Mouse (Mus musculus) ES-E14 (cell line): Measurements from ENCODE around the gene Wipf1. TPM values are rescaled to one million over a fixed set of nuclear protein-coding genes. Genes with fewer than 3 reads are reported as not detected.
A peak's percentile ranks its signal among the peaks of the same experiment; 100 is the strongest.

Experiments used
- DNase-seq: peaks from one replicate; pipeline ENCODE4 v3.0.0-alpha.2; 2013; ENCODE audit warnings: low read depth, low spot score
- H3K27ac ChIP-seq: 2 replicates; pipeline ENCODE4 v1.5.1; 2012; ENCODE audit warnings: low read depth, mild to moderate bottlenecking, low read length, moderate library complexity, mixed read lengths; ENCODE audit not compliant: poor library complexity, insufficient read depth, severe bottlenecking
- H3K36me3 ChIP-seq: 2 replicates; pipeline ENCODE4 v1.6.1; 2012; ENCODE audit warnings: mild to moderate bottlenecking, low read length, moderate library complexity, mixed read lengths; ENCODE audit not compliant: control insufficient read depth, poor library complexity, insufficient read depth, severe bottlenecking
- H3K4me1 ChIP-seq, 2 experiments: fragments of 150-350 bp in 1 of 2; sonication (generic) in 1 of 2; 2 replicates each; pipeline ENCODE4 v1.6.1; 2012; ENCODE audit warnings: low read length in 2 of 2, mild to moderate bottlenecking in 1 of 2, mixed read lengths in 1 of 2; ENCODE audit not compliant: control insufficient read depth in 2 of 2, insufficient read depth in 2 of 2, poor library complexity in 1 of 2
- H3K4me3 ChIP-seq, 2 experiments: fragments of 150-350 bp in 1 of 2; sonication (generic) in 1 of 2; 2 replicates each; pipeline ENCODE4 v1.5.1; 2012; ENCODE audit warnings: low read length in 2 of 2, low read depth in 1 of 2, mild to moderate bottlenecking in 1 of 2, mixed read lengths in 1 of 2; ENCODE audit not compliant: insufficient read depth in 1 of 2, poor library complexity in 1 of 2, severe bottlenecking in 1 of 2
- H3K9ac ChIP-seq: 2 replicates; pipeline ENCODE4 v1.6.1; 2012; ENCODE audit warnings: low read depth, mild to moderate bottlenecking, low read length, mixed read lengths; ENCODE audit not compliant: poor library complexity, insufficient read depth, severe bottlenecking
- H3K9me3 ChIP-seq: fragments of 150-350 bp; sonication (generic); 2 replicates; pipeline ENCODE4 v1.6.1; 2012; ENCODE audit warnings: low read depth, mild to moderate bottlenecking, low read length; ENCODE audit not compliant: control insufficient read depth, insufficient read depth
- CHD2 ChIP-seq: IDR thresholded peaks from 2 replicates; pipeline ENCODE4 v1.6.1; 2014; ENCODE audit warnings: mild to moderate bottlenecking, low read depth, low read length, inconsistent platforms
- HCFC1 ChIP-seq: IDR thresholded peaks from 2 replicates; pipeline ENCODE4 v1.6.1; 2012; ENCODE audit warnings: low read length, inconsistent platforms, borderline replicate concordance; ENCODE audit not compliant: insufficient read depth
- MAFK ChIP-seq: IDR thresholded peaks from 2 replicates; pipeline ENCODE4 v1.6.1; 2014; ENCODE audit warnings: mild to moderate bottlenecking, low read depth, low read length, inconsistent platforms; ENCODE audit not compliant: insufficient read depth
- ZC3H11A ChIP-seq: IDR thresholded peaks from 2 replicates; pipeline ENCODE4 v1.6.1; 2012; ENCODE audit warnings: low read depth, mild to moderate bottlenecking, inconsistent platforms, low read length, borderline replicate concordance
- ZNF384 ChIP-seq: IDR thresholded peaks from 2 replicates; pipeline ENCODE4 v1.6.1; 2012; ENCODE audit warnings: low read depth, low read length, inconsistent platforms
- in situ Hi-C, 2 experiments: fragments of 600-800 bp; cut with MboI; formaldehyde crosslinking; loops; one replicate each; pipeline ENCODE4 v1.15.1; 2025; ENCODE audit warnings: low sequenced_read_pairs in 2 of 2, inconsistent platforms in 1 of 2; ENCODE audit not compliant: unreplicated experiment in 2 of 2
- total RNA-seq: library from RNA; depleted of rRNA; stranded (reverse); fragments of 300-350 nt; gene quantifications from 2 replicates; pipeline ENCODE4 v1.2.3, GENCODE M21; 2012

Gene Wipf1
- total RNA-seq, 1 experiment, result 1.2 TPM

DNA sequence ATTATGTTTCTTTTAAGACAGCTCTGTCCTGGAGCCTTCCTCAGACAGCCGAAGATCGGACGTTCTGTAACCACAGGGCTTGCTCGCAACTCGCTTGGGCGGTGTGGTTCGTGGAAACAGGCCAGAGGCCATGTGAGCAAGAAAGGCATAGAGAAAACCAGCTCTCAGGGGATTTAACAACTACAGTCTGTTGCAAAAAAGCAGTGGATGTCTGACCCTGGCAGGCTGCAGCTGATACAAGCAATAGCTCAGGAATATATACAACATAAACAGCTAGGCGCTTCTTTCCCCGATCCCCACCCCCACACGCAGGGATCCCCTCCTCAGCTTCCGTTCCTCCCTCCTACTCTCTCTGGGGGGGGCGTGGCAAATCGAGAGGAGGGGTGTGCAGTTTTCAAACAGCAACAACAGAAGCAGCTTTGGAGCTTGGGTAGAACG lies 97.6 kb downstream of the Wipf1 start:
- DNase-seq, result peak; percentile 52
- Histone ChIP-seq H3K9ac (peak overlapping the region; percentile 46; the same call in 1 of the 2 replicates), H3K4me3 (peak overlapping the region; percentile 15 to 34; a peak in 3 of 4 replicates), H3K9me3 (no peaks in the 10 kb centered on the region), H3K4me1 (peaks cover 0 to 9% of the 10 kb centered on the region in 2 experiments; a peak in 2 of 4 replicates), H3K27ac (no peak overlapping the region), H3K36me3 (no peaks in the 10 kb centered on the region)
- TF ChIP-seq ZNF384, result no peak
- TF ChIP-seq HCFC1, result no peak
- TF ChIP-seq ZC3H11A, result no peak
- no peak for TF ChIP-seq MAFK
- TF ChIP-seq CHD2, result no peak
- in situ Hi-C loops, result no loop called here

DNA sequence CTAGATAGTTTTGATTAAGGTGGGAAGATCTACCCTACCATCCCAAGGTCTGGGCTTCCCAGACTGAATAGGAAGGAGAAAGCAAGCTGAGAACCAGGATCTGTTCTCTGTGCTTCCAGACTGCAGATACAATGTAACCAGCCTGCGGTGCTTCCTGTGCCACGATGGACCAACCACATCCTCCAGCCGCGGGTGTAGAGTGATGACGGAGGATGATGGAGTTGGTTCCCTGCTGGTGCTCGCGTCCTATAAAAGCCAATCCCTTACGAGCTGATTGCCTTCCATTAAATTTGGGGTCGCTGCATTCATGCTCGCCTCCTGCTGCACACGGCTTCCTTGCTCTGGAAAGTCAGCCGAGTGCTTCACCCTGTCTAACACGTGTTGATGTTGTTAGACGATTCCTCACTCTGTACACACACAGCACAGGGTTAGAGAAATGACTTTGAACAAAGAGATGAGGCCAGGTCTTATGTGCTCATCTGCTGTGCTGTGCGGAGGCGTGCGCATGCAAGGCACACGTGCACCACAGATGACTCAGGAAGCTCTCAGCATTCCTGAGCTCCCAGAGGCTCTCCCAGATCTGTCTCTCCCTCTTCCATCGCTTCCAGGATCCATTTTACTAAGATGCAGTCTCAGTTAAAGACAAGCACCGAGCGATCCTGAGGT lies 100.6 kb downstream of the Wipf1 start:
- Histone ChIP-seq H3K36me3 (no peaks in the 10 kb centered on the region), H3K4me1 (peaks cover 0 to 7% of the 10 kb centered on the region in 2 experiments; a peak in 2 of 4 replicates), H3K9me3 (no peaks in the 10 kb centered on the region), H3K27ac (no peak overlapping the region), H3K9ac (no peak overlapping the region), H3K4me3 (no peak overlapping the region)
- DNase-seq, result no peak
- in situ Hi-C loops, result no loop called here
- TF ChIP-seq MAFK, result no peak
- TF ChIP-seq ZNF384, result no peak
- TF ChIP-seq ZC3H11A, result no peak
- no peak for TF ChIP-seq HCFC1
- no peak for TF ChIP-seq CHD2

DNA sequence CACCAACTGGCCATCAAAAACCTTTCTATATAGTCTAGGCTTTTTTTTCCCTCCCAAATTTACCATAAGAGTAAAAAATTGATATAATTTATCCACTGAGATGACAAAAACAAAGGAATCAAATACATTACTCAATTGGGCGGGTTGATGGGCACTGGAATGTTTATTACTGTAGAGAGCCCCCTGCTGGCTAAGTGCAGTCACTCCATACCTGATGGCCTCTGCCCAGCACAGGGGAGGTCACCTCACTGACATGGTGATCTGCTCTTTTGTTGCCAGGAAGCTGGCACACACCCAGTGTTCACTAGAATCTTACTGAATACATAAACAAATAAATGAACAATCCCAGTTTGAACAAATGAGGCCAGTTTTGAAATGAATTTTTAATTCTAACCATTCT lies 102.2 kb downstream of the Wipf1 start:
- in situ Hi-C loops, result no loop called here
- Histone ChIP-seq H3K4me3 (no peak overlapping the region), H3K27ac (no peak overlapping the region), H3K36me3 (no peaks in the 10 kb centered on the region), H3K4me1 (0 out of 4 replicates have a peak, but pooled peaks cover 0 to 2% of the 10 kb centered on the region in 2 experiments), H3K9me3 (no peaks in the 10 kb centered on the region), H3K9ac (no peak overlapping the region)
- no peak for TF ChIP-seq ZNF384
- TF ChIP-seq MAFK, result no peak
- TF ChIP-seq CHD2, result no peak
- TF ChIP-seq HCFC1, result no peak
- 0 out of 2 replicates have a peak, but pooled peaks have one; percentile 13 for TF ChIP-seq ZC3H11A
- no peak for DNase-seq

DNA sequence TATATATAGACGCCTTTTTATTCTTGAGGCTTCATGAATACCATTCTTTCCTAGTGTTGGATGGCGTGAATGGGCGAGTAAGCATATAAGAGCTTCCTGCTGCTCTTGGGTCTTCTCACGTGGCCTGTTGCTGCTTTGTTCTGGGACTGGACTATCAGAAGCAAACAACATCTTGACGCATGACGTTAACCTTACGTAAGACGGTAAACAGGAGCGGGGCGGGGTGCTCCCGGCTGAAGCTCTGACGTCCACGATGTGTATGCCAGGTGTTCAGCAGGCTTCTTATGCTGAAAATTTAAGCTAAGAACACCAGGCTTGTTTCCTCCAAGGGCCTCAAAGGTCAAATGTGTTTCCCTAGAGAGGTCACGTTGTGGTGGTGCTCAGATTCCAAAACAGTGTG lies 103.7 kb downstream of the Wipf1 start:
- 0 out of 4 replicates have a peak, but pooled peaks cover 0 to 2% of the 10 kb centered on the region in 2 experiments for H3K4me1 ChIP-seq
- peak overlapping the region; percentile 4; the same call in 1 of the 2 replicates for H3K9ac ChIP-seq
- no peaks in the 10 kb centered on the region for H3K9me3 ChIP-seq
- in situ Hi-C loops, result no loop called here
- H3K4me3 ChIP-seq, result no peak overlapping the region
- H3K27ac ChIP-seq, result no peak overlapping the region
- no peak for DNase-seq
- no peak for TF ChIP-seq HCFC1
- TF ChIP-seq ZNF384, result no peak
- no peak for TF ChIP-seq MAFK
- no peak for TF ChIP-seq CHD2
- TF ChIP-seq ZC3H11A, result no peak
- H3K36me3 ChIP-seq, result no peaks in the 10 kb centered on the region
